Mouse (Mus musculus) heart, embryonic 12.5 days (tissue): ENCODE measurements around the gene Bmpr1a. TPM values are rescaled to one million over a fixed set of nuclear protein-coding genes. Genes with fewer than 3 reads are reported as not detected.
"Not testable (repeated sequence)": the region's sequence is repeated elsewhere in the genome, so short reads cannot be mapped to it uniquely, and the experiment has no call there.

ENCODE experiments used
- ATAC-seq: fragments of 200-750 bp; cut with Nextera tagmentation; 2 replicates; pipeline ENCODE4 v1.8.0; 2017; ENCODE audit warnings: moderate TSS enrichment, moderate library complexity; ENCODE audit not compliant: insufficient number of reproducible peaks, low FRiP score
- H3K27ac ChIP-seq: fragments of 300-500 bp; sonication (generic); 2 replicates; pipeline ENCODE4 v1.5.1; 2016; ENCODE audit warnings: mild to moderate bottlenecking, moderate library complexity; ENCODE audit not compliant: poor library complexity, severe bottlenecking
- H3K27me3 ChIP-seq: fragments of 300-500 bp; sonication (generic); replicated peaks from 2 replicates; pipeline ENCODE4 v1.6.1; 2016; ENCODE audit warnings: mild to moderate bottlenecking, moderate library complexity
- H3K36me3 ChIP-seq: fragments of 300-500 bp; sonication (generic); 2 replicates; pipeline ENCODE4 v1.6.1; 2016; ENCODE audit warnings: mild to moderate bottlenecking, moderate library complexity
- H3K4me1 ChIP-seq: fragments of 300-500 bp; sonication (generic); replicated peaks from 2 replicates; pipeline ENCODE4 v1.6.1; 2016; ENCODE audit warnings: mild to moderate bottlenecking
- H3K4me2 ChIP-seq: fragments of 300-500 bp; sonication (generic); 2 replicates; pipeline ENCODE4 v1.6.1; 2016; ENCODE audit warnings: mild to moderate bottlenecking, moderate library complexity
- H3K4me3 ChIP-seq: fragments of 300-500 bp; sonication (generic); 2 replicates; pipeline ENCODE4 v1.5.1; 2016; ENCODE audit warnings: mild to moderate bottlenecking
- H3K9ac ChIP-seq: fragments of 300-500 bp; sonication (generic); 2 replicates; pipeline ENCODE4 v1.6.1; 2016; ENCODE audit warnings: mild to moderate bottlenecking, moderate library complexity
- H3K9me3 ChIP-seq: fragments of 300-500 bp; sonication (generic); replicated peaks from 2 replicates; pipeline ENCODE4 v1.6.1; 2016; ENCODE audit warnings: mild to moderate bottlenecking, moderate library complexity
- WGBS: fragments of 180-500 bp; shearing (Covaris S2); methylation state at CpG from one replicate; pipeline ENCODE4 v1.1.7; 2016; 5-methylcytosine and 5-hydroxymethylcytosine counted together
- polyA plus RNA-seq: library from polyadenylated mRNA; unstranded; fragments of >200 nt; fragmentation: Nextera tagmentation; extraction: Ambion mirVana; gene quantifications from 2 replicates; pipeline ENCODE4 v1.2.1, GENCODE M21; 2016

Bmpr1a gene
- polyA plus RNA-seq, 1 experiment from 2014 or later = 53.9 TPM

GRCm38 (mm10) chr14:34421078-34421477 lies 82.1 kb downstream of the Bmpr1a start:
- peaks cover 80% of the 10 kb centered on the region for H3K36me3 ChIP-seq
- no peak overlapping the region for H3K9ac ChIP-seq
- 0 out of 2 replicates have a peak, but pooled peaks cover 3% of the 10 kb centered on the region for H3K4me1 ChIP-seq
- 88% methylated on average over 1 of the region's 1 CpGs for WGBS
- H3K27ac ChIP-seq = no peak overlapping the region
- no peak for ATAC-seq
- no peaks in the 10 kb centered on the region for H3K27me3 ChIP-seq
- H3K9me3 ChIP-seq = no peaks in the 10 kb centered on the region
- no peak overlapping the region for H3K4me3 ChIP-seq
- no peak overlapping the region for H3K4me2 ChIP-seq

- 91% methylated on average over 5 of the region's 5 CpGs for WGBS
- Histone ChIP-seq H3K9me3 (no peaks in the 10 kb centered on the region), H3K4me1 (no peaks in the 10 kb centered on the region), H3K4me3 (no peak overlapping the region), H3K4me2 (no peak overlapping the region), H3K9ac (no peak overlapping the region), H3K27ac (no peak overlapping the region), H3K27me3 (no peaks in the 10 kb centered on the region), H3K36me3 (peaks cover 80% of the 10 kb centered on the region)
- ATAC-seq = no peak
Observed at GRCm38 (mm10) chr14:34417501-34417900, 85.6 kb downstream of the Bmpr1a start.

- H3K4me3 ChIP-seq, H3K27ac ChIP-seq, H3K9me3 ChIP-seq, H3K9ac ChIP-seq, H3K4me1 ChIP-seq, H3K4me2 ChIP-seq, ATAC-seq, H3K27me3 ChIP-seq: not testable (repeated sequence)
- WGBS = 90% methylated on average over 4 of the region's 4 CpGs
- H3K36me3 ChIP-seq = peaks cover 81% of the 10 kb centered on the region
Observed at GRCm38 (mm10) chr14:34416946-34417345, 86.2 kb downstream of the Bmpr1a start.

- Histone ChIP-seq H3K4me1 (no peaks in the 10 kb centered on the region), H3K27me3 (no peaks in the 10 kb centered on the region), H3K9me3 (no peaks in the 10 kb centered on the region), H3K9ac (no peak overlapping the region), H3K27ac (no peak overlapping the region), H3K4me2 (no peak overlapping the region), H3K36me3 (peaks cover 75% of the 10 kb centered on the region), H3K4me3 (no peak overlapping the region)
- no peak for ATAC-seq
- 90% methylated on average over 7 of the region's 7 CpGs for WGBS
Observed at GRCm38 (mm10) chr14:34412164-34412896, 90.8 kb downstream of the Bmpr1a start.

GRCm38 (mm10) chr14:34410716-34411115 lies 92.4 kb downstream of the Bmpr1a start:
- no peak overlapping the region for H3K9ac ChIP-seq
- no peak overlapping the region for H3K27ac ChIP-seq
- no peak overlapping the region for H3K4me2 ChIP-seq
- no peaks in the 10 kb centered on the region for H3K4me1 ChIP-seq
- 94% methylated on average over 6 of the region's 6 CpGs for WGBS
- peaks cover 82% of the 10 kb centered on the region for H3K36me3 ChIP-seq
- ATAC-seq = no peak
- no peaks in the 10 kb centered on the region for H3K9me3 ChIP-seq
- no peak overlapping the region for H3K4me3 ChIP-seq
- H3K27me3 ChIP-seq = no peaks in the 10 kb centered on the region

GRCm38 (mm10) chr14:34403424-34403823 lies 99.7 kb downstream of the Bmpr1a start:
- no peak for ATAC-seq
- H3K27me3 ChIP-seq = no peaks in the 10 kb centered on the region
- H3K4me2 ChIP-seq = no peak overlapping the region
- WGBS = 88% methylated on average over 7 of the region's 7 CpGs
- H3K4me1 ChIP-seq = peaks cover 9% of the 10 kb centered on the region; the same call in 1 of the 2 replicates
- no peak overlapping the region for H3K9ac ChIP-seq
- no peaks in the 10 kb centered on the region for H3K9me3 ChIP-seq
- no peak overlapping the region for H3K27ac ChIP-seq
- no peak overlapping the region for H3K4me3 ChIP-seq
- H3K36me3 ChIP-seq = peaks cover 88% of the 10 kb centered on the region

- no peaks in the 10 kb centered on the region for H3K9me3 ChIP-seq
- no peak overlapping the region for H3K9ac ChIP-seq
- no peak overlapping the region for H3K4me2 ChIP-seq
- H3K4me3 ChIP-seq = no peak overlapping the region
- no peak overlapping the region for H3K27ac ChIP-seq
- WGBS = 75% methylated on average over 8 of the region's 8 CpGs
- no peaks in the 10 kb centered on the region for H3K27me3 ChIP-seq
- no peak for ATAC-seq
- peaks cover 89% of the 10 kb centered on the region for H3K36me3 ChIP-seq
- H3K4me1 ChIP-seq = peaks cover 9% of the 10 kb centered on the region; the same call in 1 of the 2 replicates
Observed at GRCm38 (mm10) chr14:34402871-34403270, 100.3 kb downstream of the Bmpr1a start.

GRCm38 (mm10) chr14:34401135-34401534 lies 102.0 kb downstream of the Bmpr1a start:
- no peak overlapping the region for H3K27ac ChIP-seq
- H3K9me3 ChIP-seq = no peaks in the 10 kb centered on the region
- WGBS = 57% methylated on average over 6 of the region's 6 CpGs
- H3K27me3 ChIP-seq = no peaks in the 10 kb centered on the region
- no peak overlapping the region for H3K4me2 ChIP-seq
- H3K9ac ChIP-seq = no peak overlapping the region
- no peak for ATAC-seq
- no peak overlapping the region for H3K4me3 ChIP-seq
- peaks cover 81% of the 10 kb centered on the region for H3K36me3 ChIP-seq
- H3K4me1 ChIP-seq = peaks cover 9% of the 10 kb centered on the region; the same call in 1 of the 2 replicates

- no peak for ATAC-seq
- H3K36me3 ChIP-seq = peaks cover 76% of the 10 kb centered on the region
- H3K9ac ChIP-seq = no peak overlapping the region
- 79% methylated on average over 3 of the region's 3 CpGs for WGBS
- H3K27me3 ChIP-seq = no peaks in the 10 kb centered on the region
- H3K9me3 ChIP-seq = no peaks in the 10 kb centered on the region
- no peak overlapping the region for H3K27ac ChIP-seq
- H3K4me2 ChIP-seq = no peak overlapping the region
- peaks cover 6% of the 10 kb centered on the region; the same call in 1 of the 2 replicates for H3K4me1 ChIP-seq
- H3K4me3 ChIP-seq = no peak overlapping the region
Observed at GRCm38 (mm10) chr14:34400021-34400420, 103.1 kb downstream of the Bmpr1a start.

- no peak overlapping the region for H3K27ac ChIP-seq
- WGBS = 83% methylated on average over 6 of the region's 6 CpGs
- H3K4me3 ChIP-seq = no peak overlapping the region
- peaks cover 69% of the 10 kb centered on the region for H3K36me3 ChIP-seq
- no peaks in the 10 kb centered on the region for H3K27me3 ChIP-seq
- no peak for ATAC-seq
- no peaks in the 10 kb centered on the region for H3K4me1 ChIP-seq
- H3K4me2 ChIP-seq = no peak overlapping the region
- no peaks in the 10 kb centered on the region for H3K9me3 ChIP-seq
- H3K9ac ChIP-seq = no peak overlapping the region
Observed at GRCm38 (mm10) chr14:34399301-34399700, 103.8 kb downstream of the Bmpr1a start.

- Histone ChIP-seq H3K4me2 (no peak overlapping the region), H3K4me1 (peaks cover 1% of the 10 kb centered on the region; the same call in 1 of the 2 replicates), H3K27ac (no peak overlapping the region), H3K4me3 (no peak overlapping the region), H3K9ac (no peak overlapping the region), H3K36me3 (peaks cover 65% of the 10 kb centered on the region), H3K27me3 (no peaks in the 10 kb centered on the region), H3K9me3 (no peaks in the 10 kb centered on the region)
- WGBS = 89% methylated on average over 21 of the region's 21 CpGs
- no peak for ATAC-seq
Observed at GRCm38 (mm10) chr14:34398901-34399300, 104.2 kb downstream of the Bmpr1a start.

- Histone ChIP-seq H3K27me3 (no peaks in the 10 kb centered on the region), H3K9ac (no peak overlapping the region), H3K4me3 (no peak overlapping the region), H3K27ac (no peak overlapping the region), H3K36me3 (peaks cover 57% of the 10 kb centered on the region), H3K9me3 (no peaks in the 10 kb centered on the region), H3K4me2 (no peak overlapping the region), H3K4me1 (peaks cover 8% of the 10 kb centered on the region)
- ATAC-seq = no peak
- WGBS = 85% methylated on average over 5 of the region's 5 CpGs
Observed at GRCm38 (mm10) chr14:34397871-34398270, 105.3 kb downstream of the Bmpr1a start.
